Mouse (Mus musculus): ENCODE data around the gene Zfp423. TPM values are rescaled to one million over a fixed set of nuclear protein-coding genes. Genes with fewer than 3 reads are reported as not detected.
A peak's percentile ranks its signal among the peaks of the same experiment; 100 is the strongest.

The Zfp423 gene
- total RNA-seq, 1 experiment from 2014 or later = not detected

- ATAC-seq (ENCODE audit: extremely low read depth, insufficient number of reproducible peaks, low FRiP score, poor library complexity, severe bottlenecking) = no peak
Measured at GRCm38 (mm10) chr8:87688348-87688747, 271.0 kb downstream of the Zfp423 start.

DNA sequence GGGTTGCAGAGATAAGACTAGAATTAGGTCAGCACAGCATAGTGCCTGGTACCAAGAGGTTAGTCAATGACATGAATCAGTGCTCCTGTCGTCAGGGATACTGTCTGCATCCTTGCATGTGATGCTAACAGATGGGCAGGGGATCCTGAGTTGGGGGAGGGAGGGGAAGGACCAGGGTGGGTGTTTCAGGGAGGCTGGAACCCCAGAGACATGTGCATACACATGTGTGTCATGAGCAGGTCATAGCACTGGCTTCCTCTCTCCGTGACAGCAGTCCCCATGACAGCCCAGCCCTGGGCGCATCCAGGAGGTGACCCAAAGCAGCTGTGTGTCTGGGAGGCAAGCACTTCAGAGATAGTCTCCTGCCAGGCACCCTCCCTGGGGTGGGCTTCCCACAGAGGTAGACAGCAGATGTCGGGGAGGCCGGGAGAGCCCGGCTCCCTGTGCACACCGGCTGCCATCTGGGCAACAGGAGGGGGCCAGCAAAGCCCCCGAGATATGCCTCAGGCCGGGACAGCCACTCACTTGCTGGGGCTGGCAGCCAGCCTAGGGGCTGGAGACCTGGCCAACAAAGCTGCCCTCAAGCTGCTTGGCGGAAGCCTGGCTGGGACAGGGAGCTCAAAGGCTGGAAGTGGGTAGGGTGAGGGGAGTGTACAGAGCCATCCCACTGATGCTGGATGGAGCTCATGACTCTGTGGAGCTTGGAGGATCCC, 272.3 kb downstream of the Zfp423 start:
- no peak for ATAC-seq (ENCODE audit: extremely low read depth, insufficient number of reproducible peaks, low FRiP score, poor library complexity, severe bottlenecking)

DNA sequence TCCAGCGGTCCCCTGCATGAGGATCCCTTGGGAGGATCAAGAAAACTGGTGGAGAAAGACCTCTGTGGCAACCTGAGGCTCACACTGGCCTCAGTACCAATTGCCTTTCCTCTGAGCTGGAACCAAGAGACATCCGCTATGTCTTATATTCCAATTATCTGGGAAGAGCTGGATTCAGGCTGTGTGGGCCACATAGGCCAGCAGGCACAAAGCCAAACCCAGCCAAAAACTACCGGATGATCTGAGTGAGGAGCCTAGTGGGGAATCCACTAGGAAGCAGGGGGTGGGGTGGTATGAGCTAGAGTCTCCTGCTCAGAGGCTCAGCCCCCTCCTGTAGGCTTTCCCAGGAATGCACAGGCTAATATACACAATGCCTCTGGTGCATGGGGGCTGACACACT, 273.4 kb downstream of the Zfp423 start:
- no peak for ATAC-seq (ENCODE audit: extremely low read depth, insufficient number of reproducible peaks, low FRiP score, poor library complexity, severe bottlenecking)

- ATAC-seq (ENCODE audit: extremely low read depth, insufficient number of reproducible peaks, low FRiP score, poor library complexity, severe bottlenecking) = no peak
Measured at GRCm38 (mm10) chr8:87685392-87685791, 274.0 kb downstream of the Zfp423 start.

GRCm38 (mm10) chr8:87682066-87682465, 277.3 kb downstream of the Zfp423 start:
- no peak for ATAC-seq (ENCODE audit: extremely low read depth, insufficient number of reproducible peaks, low FRiP score, poor library complexity, severe bottlenecking)

- ATAC-seq (ENCODE audit: extremely low read depth, insufficient number of reproducible peaks, low FRiP score, poor library complexity, severe bottlenecking) = no peak
Measured at GRCm38 (mm10) chr8:87680034-87680433, 279.4 kb downstream of the Zfp423 start.

DNA sequence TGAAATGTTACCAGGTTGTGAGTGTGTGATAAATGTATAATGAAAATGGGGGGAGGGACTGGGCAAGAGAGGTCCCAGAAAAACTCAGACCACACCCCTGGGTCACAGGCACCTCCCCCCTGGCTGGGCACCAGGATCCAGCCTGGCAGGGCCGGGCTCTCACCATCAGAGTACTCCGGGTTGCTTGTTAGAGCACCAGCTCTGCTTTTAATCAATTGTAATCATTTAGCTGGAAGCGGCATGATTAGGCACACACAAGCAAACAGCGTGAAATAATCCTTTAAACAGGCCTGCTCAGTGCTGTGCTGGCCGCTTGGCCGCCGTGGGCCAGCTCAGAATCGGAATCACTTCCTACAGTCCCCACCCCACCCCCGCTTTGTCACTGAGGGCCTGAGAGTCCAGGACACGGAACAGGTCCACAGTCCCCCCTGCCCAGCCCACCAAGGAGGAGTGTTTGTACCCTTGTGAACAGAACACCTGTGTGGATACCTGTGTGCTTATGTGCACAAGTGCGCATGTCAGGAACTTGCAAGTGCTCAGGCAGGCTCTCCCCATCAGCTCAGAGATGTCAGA, 279.9 kb downstream of the Zfp423 start:
- ATAC-seq (ENCODE audit: extremely low read depth, insufficient number of reproducible peaks, low FRiP score, poor library complexity, severe bottlenecking) = no peak

DNA sequence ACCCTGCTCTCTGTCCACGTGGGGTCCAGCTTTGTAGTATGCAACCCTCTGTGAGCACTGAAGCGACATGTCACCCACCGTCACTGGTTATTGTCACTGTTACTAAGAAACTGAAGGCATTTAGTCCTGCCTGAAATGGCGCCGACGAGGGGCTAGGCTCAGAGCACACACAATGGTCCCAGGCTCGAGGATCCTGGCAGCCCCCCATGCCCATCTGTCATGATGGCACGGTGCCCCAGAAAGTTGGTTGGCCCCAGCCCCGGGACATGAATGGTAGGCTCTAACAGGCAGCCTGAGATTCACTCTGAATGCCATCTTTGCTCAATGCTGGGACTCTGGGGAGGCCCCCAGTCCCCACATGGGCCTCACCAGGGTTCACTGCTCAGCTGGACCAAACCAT, 284.0 kb downstream of the Zfp423 start:
- no peak for ATAC-seq (ENCODE audit: extremely low read depth, insufficient number of reproducible peaks, low FRiP score, poor library complexity, severe bottlenecking)

DNA sequence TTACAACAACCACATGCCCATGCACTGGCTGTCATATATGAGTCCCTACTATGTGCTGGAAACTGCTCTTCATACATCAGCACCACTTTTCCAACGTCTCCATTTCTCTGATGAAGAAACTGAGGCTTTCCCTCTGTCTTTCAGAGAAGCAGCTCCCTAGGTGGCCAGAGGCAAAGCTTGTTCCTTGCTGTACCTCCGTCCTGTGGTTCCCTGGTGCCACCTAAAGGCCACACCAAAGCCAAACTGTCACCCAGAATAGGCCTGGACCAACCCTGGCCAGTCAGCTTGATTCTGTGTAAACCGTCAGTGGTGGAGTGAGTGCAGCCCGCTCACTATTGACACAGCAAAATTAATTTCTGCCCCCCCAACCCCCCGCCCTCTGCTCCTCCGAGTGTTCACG, 285.2 kb downstream of the Zfp423 start:
- ATAC-seq (ENCODE audit: extremely low read depth, insufficient number of reproducible peaks, low FRiP score, poor library complexity, severe bottlenecking) = no peak

DNA sequence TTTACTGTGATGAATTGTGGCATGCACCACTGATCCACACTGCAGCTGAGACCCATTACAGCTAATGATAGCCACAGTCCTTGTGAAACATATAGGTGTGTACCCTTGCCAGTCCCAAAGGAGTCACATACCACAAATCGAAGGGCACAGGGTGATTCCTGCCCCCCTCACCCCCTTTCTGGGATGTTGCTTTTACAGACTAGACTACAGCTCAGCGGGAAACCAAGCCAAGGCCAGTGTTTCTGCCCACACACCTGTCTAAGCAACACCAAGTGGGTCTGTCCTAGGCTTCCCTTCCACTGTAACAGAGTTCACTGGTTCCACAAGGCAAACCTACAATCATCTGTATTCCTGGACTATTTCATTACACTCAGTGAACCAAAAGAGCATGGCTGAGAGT, 287.2 kb downstream of the Zfp423 start:
- no peak for ATAC-seq (ENCODE audit: extremely low read depth, insufficient number of reproducible peaks, low FRiP score, poor library complexity, severe bottlenecking)

GRCm38 (mm10) chr8:87671209-87671970, 288.0 kb downstream of the Zfp423 start:
- ATAC-seq (ENCODE audit: extremely low read depth, insufficient number of reproducible peaks, low FRiP score, poor library complexity, severe bottlenecking) = no peak

DNA sequence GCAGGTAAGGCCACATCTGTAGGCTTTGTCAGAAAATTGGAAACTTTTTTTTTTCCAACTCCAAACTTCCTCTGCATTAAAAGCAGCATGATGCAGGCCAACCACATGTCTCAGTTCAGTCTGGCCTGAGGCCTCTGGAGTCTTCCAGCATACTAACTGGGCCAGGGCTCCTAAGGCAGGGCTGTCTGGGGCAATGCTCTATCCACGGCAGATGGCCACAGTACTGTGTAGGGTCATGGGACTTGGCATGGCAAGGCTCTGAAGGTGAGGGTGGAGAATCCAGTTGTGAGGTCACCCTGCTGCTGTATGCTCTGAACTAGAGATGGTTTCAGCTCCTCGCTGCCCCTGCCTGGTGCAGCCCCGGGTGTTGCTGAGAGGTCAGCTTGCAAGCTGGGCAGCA, 289.2 kb downstream of the Zfp423 start:
- no peak for ATAC-seq (ENCODE audit: extremely low read depth, insufficient number of reproducible peaks, low FRiP score, poor library complexity, severe bottlenecking)

DNA sequence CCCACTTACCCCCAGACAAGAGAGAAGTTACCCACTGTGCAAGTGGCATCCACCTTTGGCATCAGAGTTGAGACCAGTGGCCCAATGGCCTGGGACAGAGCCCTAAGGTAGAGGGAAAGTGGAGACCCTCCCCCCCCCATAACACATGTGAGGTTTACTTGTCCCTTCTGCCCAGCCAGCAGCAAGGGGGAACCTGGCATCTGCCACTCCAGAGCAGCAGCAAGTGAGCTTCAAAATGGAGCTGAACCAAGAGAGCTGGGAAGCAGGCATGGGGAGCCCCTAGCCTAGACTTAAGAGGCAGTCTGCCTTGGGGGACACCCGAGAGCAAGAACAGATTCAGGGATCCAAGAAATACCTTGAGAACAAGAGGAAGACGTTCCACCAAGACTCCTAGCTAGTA, 290.7 kb downstream of the Zfp423 start:
- ATAC-seq (ENCODE audit: extremely low read depth, insufficient number of reproducible peaks, low FRiP score, poor library complexity, severe bottlenecking) = no peak

- ATAC-seq (ENCODE audit: extremely low read depth, insufficient number of reproducible peaks, low FRiP score, poor library complexity, severe bottlenecking) = no peak
Measured at GRCm38 (mm10) chr8:87667914-87668643, 291.3 kb downstream of the Zfp423 start.

GRCm38 (mm10) chr8:87667297-87667696, 292.1 kb downstream of the Zfp423 start:
- no peak for ATAC-seq (ENCODE audit: extremely low read depth, insufficient number of reproducible peaks, low FRiP score, poor library complexity, severe bottlenecking)

DNA sequence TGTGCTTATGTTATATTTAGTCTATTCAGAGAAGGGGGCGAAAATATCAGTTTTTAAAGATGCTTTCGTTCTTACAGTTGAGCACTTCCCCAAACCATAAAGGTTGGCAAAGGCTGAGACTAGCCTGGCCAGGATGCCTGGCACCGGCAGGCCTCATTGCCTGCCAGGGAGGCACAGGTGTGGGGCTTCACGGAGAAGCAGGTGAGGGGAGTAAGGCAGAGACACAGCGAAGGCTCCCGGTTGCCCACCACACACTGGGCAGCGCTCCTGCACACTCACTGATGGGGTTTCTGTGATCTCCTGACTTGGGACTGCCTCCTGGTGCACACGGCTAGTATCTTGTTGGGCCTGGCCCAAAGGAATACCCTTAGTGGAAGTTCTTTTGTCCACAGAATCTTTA, 294.1 kb downstream of the Zfp423 start:
- ATAC-seq (ENCODE audit: extremely low read depth, insufficient number of reproducible peaks, low FRiP score, poor library complexity, severe bottlenecking) = no peak

DNA sequence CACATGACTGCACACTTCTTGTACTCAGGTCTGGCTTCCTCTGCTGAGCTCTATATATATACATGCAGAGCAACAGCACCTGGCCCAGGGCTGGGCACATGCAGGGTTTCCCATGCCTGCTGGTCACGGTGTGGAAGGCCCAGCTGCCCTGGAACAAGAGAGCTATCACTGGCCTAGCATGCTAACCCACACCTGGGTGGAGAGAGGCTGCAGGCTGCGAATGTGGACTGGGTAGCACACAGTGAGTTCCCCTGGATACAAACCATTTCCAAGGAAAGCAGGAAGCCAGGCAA, 295.2 kb downstream of the Zfp423 start:
- ATAC-seq (ENCODE audit: extremely low read depth, insufficient number of reproducible peaks, low FRiP score, poor library complexity, severe bottlenecking) = no peak

DNA sequence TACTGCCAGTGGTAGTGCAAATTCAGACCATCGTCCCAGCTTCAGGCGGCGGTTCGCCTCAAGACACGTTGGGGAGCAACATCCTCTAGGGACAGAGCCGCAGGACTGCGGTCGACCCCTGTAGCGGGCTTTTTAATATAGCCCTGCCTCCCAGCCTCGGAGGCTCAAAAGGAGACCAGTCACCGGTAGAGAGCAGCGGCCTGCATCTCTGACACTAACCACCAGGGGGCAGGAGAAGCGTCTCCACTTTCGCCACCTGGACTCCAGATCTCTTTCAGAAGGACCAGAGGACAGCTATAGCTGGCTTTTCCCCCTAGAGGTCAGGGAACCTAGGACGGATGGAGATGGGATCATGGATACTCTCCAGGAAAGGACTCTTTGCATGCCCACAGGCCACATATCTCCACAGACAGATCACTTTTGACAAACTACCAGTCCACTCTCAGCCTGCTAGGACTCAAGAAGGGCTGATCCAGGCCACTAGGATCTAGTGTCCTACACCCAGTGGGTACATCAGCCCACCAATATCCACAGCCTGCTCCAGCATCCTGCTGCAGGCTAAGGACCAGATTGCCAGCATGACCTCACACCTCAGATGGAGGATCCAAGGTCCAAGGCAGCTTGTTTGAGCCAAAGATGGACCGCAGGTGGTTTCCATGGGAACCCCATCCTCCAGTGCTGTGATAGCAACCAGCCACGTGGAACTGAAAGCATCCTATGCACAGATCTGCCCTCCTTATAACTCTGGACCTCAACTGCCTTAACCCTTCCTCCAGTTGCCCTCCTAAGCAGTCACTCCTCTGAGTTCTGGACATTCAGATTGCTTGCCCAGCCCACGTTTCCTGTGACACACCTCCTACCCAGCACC, 295.8 kb downstream of the Zfp423 start:
- ATAC-seq (ENCODE audit: extremely low read depth, insufficient number of reproducible peaks, low FRiP score, poor library complexity, severe bottlenecking) = peak; percentile 17; the same call in 1 of the 2 replicates

DNA sequence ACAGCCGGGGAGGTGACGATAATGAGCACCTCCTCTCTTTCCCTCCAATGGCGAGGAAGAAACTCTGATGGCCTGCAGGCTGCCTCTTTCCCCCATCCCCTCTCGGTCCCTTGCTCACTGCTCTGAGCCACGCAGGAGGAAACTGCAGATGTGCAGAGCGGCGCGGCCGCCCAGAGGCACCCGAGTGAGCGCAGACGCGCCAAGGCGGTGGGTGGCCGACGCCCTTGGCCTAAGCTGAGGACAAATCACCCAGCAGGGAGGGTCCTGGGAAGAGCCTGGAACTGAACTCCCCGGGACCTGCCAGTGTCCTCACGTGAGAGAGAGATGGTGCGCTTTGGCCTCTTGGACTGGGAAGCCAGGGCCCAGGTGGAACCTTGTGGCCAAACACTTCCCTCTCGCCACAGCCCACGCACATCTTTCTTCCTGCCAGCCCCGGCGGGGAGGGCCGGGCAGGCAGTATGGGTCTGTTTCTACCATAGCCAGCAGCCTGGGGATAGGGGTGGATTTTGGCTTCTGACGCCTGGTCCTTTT, 296.5 kb downstream of the Zfp423 start:
- ATAC-seq (ENCODE audit: extremely low read depth, insufficient number of reproducible peaks, low FRiP score, poor library complexity, severe bottlenecking) = peak; percentile 42; the same call in 1 of the 2 replicates

All from neutrophil, adult 5-6 weeks (primary cell).